Mouse (Mus musculus) hindbrain, embryonic 12.5 days (tissue): Measurements from ENCODE around the gene Srpx2. TPM values are rescaled to one million over a fixed set of nuclear protein-coding genes. Genes with fewer than 3 reads are reported as not detected.

Source experiments
- ATAC-seq: fragments of 200-750 bp; cut with Nextera tagmentation; 2 replicates; pipeline ENCODE4 v1.8.0; 2017; ENCODE audit warnings: moderate TSS enrichment; ENCODE audit not compliant: low FRiP score
- H3K27ac ChIP-seq: fragments of 300-500 bp; sonication (generic); 2 replicates; pipeline ENCODE4 v1.5.1; 2016; ENCODE audit warnings: mild to moderate bottlenecking
- H3K27me3 ChIP-seq: fragments of 300-500 bp; sonication (generic); 2 replicates; pipeline ENCODE4 v1.6.1; 2016; ENCODE audit warnings: mild to moderate bottlenecking
- H3K36me3 ChIP-seq: fragments of 300-500 bp; sonication (generic); 2 replicates; pipeline ENCODE4 v1.6.1; 2016; ENCODE audit warnings: mild to moderate bottlenecking
- H3K4me1 ChIP-seq: fragments of 300-500 bp; sonication (generic); 2 replicates; pipeline ENCODE4 v1.6.1; 2016
- H3K4me2 ChIP-seq: fragments of 300-500 bp; sonication (generic); replicated peaks from 2 replicates; pipeline ENCODE4 v1.6.1; 2016; ENCODE audit warnings: mild to moderate bottlenecking
- H3K4me3 ChIP-seq: fragments of 300-500 bp; sonication (generic); 2 replicates; pipeline ENCODE4 v1.5.1; 2016; ENCODE audit warnings: mild to moderate bottlenecking
- H3K9ac ChIP-seq: fragments of 300-500 bp; sonication (generic); 2 replicates; pipeline ENCODE4 v1.6.1; 2016; ENCODE audit warnings: mild to moderate bottlenecking, moderate library complexity
- H3K9me3 ChIP-seq: fragments of 300-500 bp; sonication (generic); replicated peaks from 2 replicates; pipeline ENCODE4 v1.6.1; 2016; ENCODE audit warnings: mild to moderate bottlenecking
- WGBS: fragments of 180-500 bp; shearing (Covaris S2); methylation state at CpG from one replicate; pipeline ENCODE4 v1.1.7; 2016; 5-methylcytosine and 5-hydroxymethylcytosine counted together
- polyA plus RNA-seq: library from polyadenylated mRNA; unstranded; fragments of >200 nt; fragmentation: Nextera tagmentation; extraction: Ambion mirVana; gene quantifications from 2 replicates; pipeline ENCODE4 v1.2.1, GENCODE M21; 2016

Gene Srpx2
- polyA plus RNA-seq, 1 experiment from 2014 or later, result 1.9 TPM

GRCm38 (mm10) chrX:133939561-133939960, 31.3 kb downstream of the Srpx2 start:
- H3K36me3 ChIP-seq, result no peaks in the 10 kb centered on the region
- no peak overlapping the region for H3K27ac ChIP-seq
- no peak overlapping the region for H3K9ac ChIP-seq
- H3K4me1 ChIP-seq, result no peaks in the 10 kb centered on the region
- H3K4me2 ChIP-seq, result no peak overlapping the region
- ATAC-seq, result no peak
- no peak overlapping the region for H3K4me3 ChIP-seq
- 75% methylated on average over 1 of the region's 1 CpGs for WGBS
- no peaks in the 10 kb centered on the region for H3K27me3 ChIP-seq
- H3K9me3 ChIP-seq, result no peaks in the 10 kb centered on the region

GRCm38 (mm10) chrX:133947427-133947826, 39.2 kb downstream of the Srpx2 start:
- 45% methylated on average over 3 of the region's 3 CpGs for WGBS
- peaks cover 8% of the 10 kb centered on the region for H3K27me3 ChIP-seq
- no peaks in the 10 kb centered on the region for H3K36me3 ChIP-seq
- no peak for ATAC-seq
- no peaks in the 10 kb centered on the region for H3K4me1 ChIP-seq
- no peak overlapping the region for H3K27ac ChIP-seq
- no peaks in the 10 kb centered on the region for H3K9me3 ChIP-seq
- no peak overlapping the region for H3K4me3 ChIP-seq
- H3K4me2 ChIP-seq, result no peak overlapping the region
- no peak overlapping the region for H3K9ac ChIP-seq

- Histone ChIP-seq H3K27me3 (peaks cover 8% of the 10 kb centered on the region), H3K4me1 (no peaks in the 10 kb centered on the region), H3K4me3 (no peak overlapping the region), H3K9ac (no peak overlapping the region), H3K27ac (no peak overlapping the region), H3K4me2 (no peak overlapping the region), H3K36me3 (no peaks in the 10 kb centered on the region), H3K9me3 (no peaks in the 10 kb centered on the region)
- WGBS, result 77% methylated on average over 7 of the region's 7 CpGs
- no peak for ATAC-seq
These were observed 46.4 kb downstream of the Srpx2 start for GRCm38 (mm10) chrX:133954661-133955060.

GRCm38 (mm10) chrX:133960617-133961016, 52.4 kb downstream of the Srpx2 start:
- WGBS, result 67% methylated on average over 2 of the region's 2 CpGs

GRCm38 (mm10) chrX:133964615-133965014, 56.4 kb downstream of the Srpx2 start:
- no peak overlapping the region for H3K4me2 ChIP-seq
- WGBS, result 71% methylated on average over 2 of the region's 2 CpGs

More at GRCm38 (mm10) chrX:133960617-133961016, 52.4 kb downstream of the Srpx2 start:
- no peak overlapping the region for H3K4me2 ChIP-seq
- no peak for ATAC-seq
- no peaks in the 10 kb centered on the region for H3K9me3 ChIP-seq
- no peaks in the 10 kb centered on the region for H3K36me3 ChIP-seq
- H3K9ac ChIP-seq, result no peak overlapping the region
- H3K4me3 ChIP-seq, result no peak overlapping the region
- no peak overlapping the region for H3K27ac ChIP-seq
- no peaks in the 10 kb centered on the region for H3K4me1 ChIP-seq
- no peaks in the 10 kb centered on the region; the same call in 1 of the 2 replicates for H3K27me3 ChIP-seq

GRCm38 (mm10) chrX:133981231-133982002, 73.2 kb downstream of the Srpx2 start, which contains the start of gene Sytl4:
Gene Sytl4, minus strand, starts transcription at chrX:133981812.
- Histone ChIP-seq H3K27me3 (peaks cover 14% of the 10 kb centered on the region), H3K4me2 (peak within 1 kb of the TSS; percentile 58), H3K36me3 (no peaks in the 10 kb centered on the region), H3K4me3 (peak within 1 kb of the TSS; percentile 36), H3K27ac (no peak within 1 kb of the TSS), H3K9me3 (no peaks in the 10 kb centered on the region), H3K9ac (peak within 1 kb of the TSS; percentile 38; the same call in 1 of the 2 replicates), H3K4me1 (0 out of 2 replicates have a peak, but pooled peaks cover 3% of the 10 kb centered on the region)
- WGBS, result 17% methylated on average over 29 of the region's 29 CpGs
- ATAC-seq, result peak; percentile 32; the same call in 1 of the 2 replicates

More at GRCm38 (mm10) chrX:133964615-133965014, 56.4 kb downstream of the Srpx2 start:
- no peak for ATAC-seq
- no peaks in the 10 kb centered on the region; the same call in 1 of the 2 replicates for H3K27me3 ChIP-seq
- H3K4me1 ChIP-seq, result no peaks in the 10 kb centered on the region
- no peaks in the 10 kb centered on the region for H3K9me3 ChIP-seq
- H3K27ac ChIP-seq, result no peak overlapping the region
- H3K4me3 ChIP-seq, result no peak overlapping the region
- H3K36me3 ChIP-seq, result no peaks in the 10 kb centered on the region
- no peak overlapping the region for H3K9ac ChIP-seq

Other genes with a start within 250 kb of the Srpx2 start
- 7.4 and 9.4 TPM in 2 replicates for gene Pcdh19, start 219.4 kb upstream of the Srpx2 start, polyA plus RNA-seq
- gene Tnmd, start 57.4 kb upstream of the Srpx2 start, polyA plus RNA-seq, result 11.6 and 23.1 TPM in 2 replicates
- 202 and 204 TPM in 2 replicates for gene Tspan6, start 10.0 kb upstream of the Srpx2 start, polyA plus RNA-seq
- 1.6 and 2.2 TPM in 2 replicates for gene Sytl4, start 73.4 kb downstream of the Srpx2 start, polyA plus RNA-seq
- 70.2 and 70.5 TPM in 2 replicates for gene Cstf2, start 150.8 kb downstream of the Srpx2 start, polyA plus RNA-seq